Mouse (Mus musculus): ENCODE data around the gene Wdfy4.

- TF ChIP-seq CTCF (IDR thresholded peaks at IDR 0.05; ENCODE audit: borderline replicate concordance, insufficient read depth, low read length) (no peak), POLR2A (IDR thresholded peaks at IDR 0.05; ENCODE audit: low read depth, low read length) (no peak)
These were observed 201.1 kb downstream of the Wdfy4 start for GRCm38 (mm10) chr14:32984176-32984738.
